9 mouse cellular contexts compared by ENCODE assay signal in genomic region chr8:83443052-83443400, GRCm38 (mm10). TPM values are rescaled to one million over a fixed set of nuclear protein-coding genes. Genes with fewer than 3 reads are reported as not detected.
DNase-seq lines count a peak whose midpoint lies in the region; ATAC-seq lines count a peak whose summit lies in the region.
"Had no signal": no experiment of that assay in that cellular context is flagged by ENCODE, and none has a peak within 500 bp of the region (broad histone marks: within the 10 kb centered on the region; RNA-seq: fewer than 3 reads in every experiment).

No protein-coding gene starts in this region.

- H3K4me3 ChIP-seq in liver, embryonic 11.5 days (ENCODE audit: low read depth, low read length) = peak overlapping the region; percentile 78
- peak overlapping the region; percentile 73 for H3K4me3 ChIP-seq in embryonic facial prominence, embryonic 15.5 days (replicated peaks)
- H3K4me3 ChIP-seq in intestine, embryonic 15.5 days (replicated peaks) = peak overlapping the region; percentile 70
- H3K4me3 ChIP-seq in neural tube, embryonic 12.5 days = peak overlapping the region; percentile 33

- H3K9me3 ChIP-seq in liver, embryonic 11.5 days (ENCODE audit: control insufficient read depth, low read length) = no peaks in the 10 kb centered on the region
- no peaks in the 10 kb centered on the region for H3K9me3 ChIP-seq in embryonic facial prominence, embryonic 15.5 days (replicated peaks)
- H3K9me3 ChIP-seq in intestine, embryonic 15.5 days = no peaks in the 10 kb centered on the region
- no peaks in the 10 kb centered on the region for H3K9me3 ChIP-seq in neural tube, embryonic 12.5 days

- no peaks in the 10 kb centered on the region for H3K27me3 ChIP-seq in liver, embryonic 11.5 days (replicated peaks; ENCODE audit: control insufficient read depth, insufficient read depth, low read length)
- no peaks in the 10 kb centered on the region for H3K27me3 ChIP-seq in embryonic facial prominence, embryonic 15.5 days
- H3K27me3 ChIP-seq in intestine, embryonic 15.5 days (replicated peaks) = no peaks in the 10 kb centered on the region
- H3K27me3 ChIP-seq in neural tube, embryonic 12.5 days (replicated peaks) = no peaks in the 10 kb centered on the region

- ATAC-seq in liver, embryonic 11.5 days (replicated peaks; ENCODE audit: low FRiP score) = no peak
- no peak for ATAC-seq in embryonic facial prominence, embryonic 15.5 days (ENCODE audit: insufficient number of reproducible peaks, low FRiP score, low TSS enrichment, low read depth)
- no peak for ATAC-seq in intestine, embryonic 15.5 days
- peak; percentile 22 for ATAC-seq in neural tube, embryonic 12.5 days (ENCODE audit: low FRiP score, low read depth)

- DNase-seq in liver, embryonic 11.5 days (ENCODE audit: low spot score) = no peak
- no peak for DNase-seq in liver
- DNase-seq in gastrocnemius, adult 18-20 months (ENCODE audit: low spot score) = no peak
- DNase-seq in T-cell, adult 2 months (ENCODE audit: low spot score) = no peak
- no peak for DNase-seq in thymus, adult 18-20 months

- H3K27ac ChIP-seq in liver, embryonic 11.5 days (ENCODE audit: low read depth, low read length) = peak overlapping the region; percentile 38; the same call in 1 of the 2 replicates
- H3K27ac ChIP-seq in embryonic facial prominence, embryonic 15.5 days (replicated peaks) = peak overlapping the region; percentile 91
- peak overlapping the region; percentile 25; the same call in 1 of the 2 replicates for H3K27ac ChIP-seq in intestine, embryonic 15.5 days
- H3K27ac ChIP-seq in neural tube, embryonic 12.5 days = peak overlapping the region; percentile 57; the same call in 1 of the 2 replicates

- WGBS in liver, embryonic 11.5 days = 33% methylated on average over 5 of the region's 5 CpGs
- WGBS in embryonic facial prominence, embryonic 15.5 days = 27% methylated on average over 5 of the region's 5 CpGs
- WGBS in intestine, embryonic 15.5 days = 37% methylated on average over 5 of the region's 5 CpGs
- 40% methylated on average over 5 of the region's 5 CpGs for WGBS in neural tube, embryonic 12.5 days

- H3K9ac ChIP-seq in liver, embryonic 11.5 days (ENCODE audit: low read depth, low read length) = peak overlapping the region; percentile 50; the same call in 1 of the 2 replicates
- peak overlapping the region; percentile 35 for H3K9ac ChIP-seq in embryonic facial prominence, embryonic 15.5 days
- no peak overlapping the region for H3K9ac ChIP-seq in intestine, embryonic 15.5 days
- peak overlapping the region; percentile 52 for H3K9ac ChIP-seq in neural tube, embryonic 12.5 days

- H3K4me1 ChIP-seq in liver, embryonic 11.5 days (replicated peaks; ENCODE audit: control insufficient read depth, insufficient read depth, low read length) = peaks cover 5% of the 10 kb centered on the region; the same call in 1 of the 2 replicates
- peaks cover 17% of the 10 kb centered on the region; the same call in 1 of the 2 replicates for H3K4me1 ChIP-seq in embryonic facial prominence, embryonic 15.5 days
- no peaks in the 10 kb centered on the region for H3K4me1 ChIP-seq in intestine, embryonic 15.5 days (replicated peaks)
- H3K4me1 ChIP-seq in neural tube, embryonic 12.5 days = peaks cover 13% of the 10 kb centered on the region

- peak overlapping the region; percentile 73 for H3K4me2 ChIP-seq in liver, embryonic 11.5 days
- H3K4me2 ChIP-seq in embryonic facial prominence, embryonic 15.5 days (replicated peaks) = peak overlapping the region; percentile 67
- peak overlapping the region; percentile 62 for H3K4me2 ChIP-seq in intestine, embryonic 15.5 days (replicated peaks)
- peak overlapping the region; percentile 64 for H3K4me2 ChIP-seq in neural tube, embryonic 12.5 days (replicated peaks)

- H3K36me3 ChIP-seq in liver, embryonic 11.5 days (ENCODE audit: control insufficient read depth, insufficient read depth, low read length) = 0 out of 2 replicates have a peak, but pooled peaks cover 3% of the 10 kb centered on the region
- H3K36me3 ChIP-seq in embryonic facial prominence, embryonic 15.5 days = no peaks in the 10 kb centered on the region
- no peaks in the 10 kb centered on the region for H3K36me3 ChIP-seq in intestine, embryonic 15.5 days
- no peaks in the 10 kb centered on the region; the same call in 1 of the 2 replicates for H3K36me3 ChIP-seq in neural tube, embryonic 12.5 days

RNA-seq across cellular contexts. Expression of gene Scoc, which starts 15.2 kb away (rescaled TPM):
- 83.3 and 91.0 TPM in 2 replicates for polyA plus RNA-seq in liver, embryonic 11.5 days (2014; fragmentation: Nextera tagmentation; extraction: Ambion mirVana)
- polyA plus RNA-seq in embryonic facial prominence, embryonic 15.5 days (2015; fragmentation: Nextera tagmentation; extraction: Ambion mirVana) = 99.0 and 103 TPM in 2 replicates
- 96.0 and 117 TPM in 2 replicates for polyA plus RNA-seq in intestine, embryonic 15.5 days (2015; fragmentation: Nextera tagmentation; extraction: Ambion mirVana)
- polyA plus RNA-seq in neural tube, embryonic 12.5 days (2016; fragmentation: Nextera tagmentation; extraction: Ambion mirVana) = 171 and 176 TPM in 2 replicates
- total RNA-seq in gastrocnemius, adult 18-20 months (2021) = 10 to 100 TPM; 52.2 to 55.3 TPM

RNA-seq across cellular contexts. Expression of gene Clgn, which starts 53.4 kb away (rescaled TPM):
- 0.62 and 0.87 TPM in 2 replicates for polyA plus RNA-seq in liver, embryonic 11.5 days (2014; fragmentation: Nextera tagmentation; extraction: Ambion mirVana)
- polyA plus RNA-seq in embryonic facial prominence, embryonic 15.5 days (2015; fragmentation: Nextera tagmentation; extraction: Ambion mirVana) = 3.1 and 6.0 TPM in 2 replicates
- 0.48 and 0.55 TPM in 2 replicates for polyA plus RNA-seq in intestine, embryonic 15.5 days (2015; fragmentation: Nextera tagmentation; extraction: Ambion mirVana)
- 7.0 and 8.0 TPM in 2 replicates for polyA plus RNA-seq in neural tube, embryonic 12.5 days (2016; fragmentation: Nextera tagmentation; extraction: Ambion mirVana)
- not detected for total RNA-seq in gastrocnemius, adult 18-20 months (2021)
- total RNA-seq: granulocyte monocyte progenitor cell, adult 5-6 weeks had no signal

Comparison
In these comparisons a context has a peak if more than half of its experiments do, and no peak if none do; other contexts are left out.
1. H3K27ac ChIP-seq: peak in every context shown above with its lines; median percentile 91 in embryonic facial prominence, embryonic 15.5 days; 57 in neural tube, embryonic 12.5 days; 38 in liver, embryonic 11.5 days; 25 in intestine, embryonic 15.5 days.